Mouse (Mus musculus) forelimb bud, embryonic 11.5 days (tissue): ENCODE measurements around the gene Engase.

ENCODE experiments used
- DNase-seq: peaks from one replicate; pipeline ENCODE4 v3.0.0-alpha.2; 2012; ENCODE audit warnings: low read depth, low spot score

Engase gene

DNA sequence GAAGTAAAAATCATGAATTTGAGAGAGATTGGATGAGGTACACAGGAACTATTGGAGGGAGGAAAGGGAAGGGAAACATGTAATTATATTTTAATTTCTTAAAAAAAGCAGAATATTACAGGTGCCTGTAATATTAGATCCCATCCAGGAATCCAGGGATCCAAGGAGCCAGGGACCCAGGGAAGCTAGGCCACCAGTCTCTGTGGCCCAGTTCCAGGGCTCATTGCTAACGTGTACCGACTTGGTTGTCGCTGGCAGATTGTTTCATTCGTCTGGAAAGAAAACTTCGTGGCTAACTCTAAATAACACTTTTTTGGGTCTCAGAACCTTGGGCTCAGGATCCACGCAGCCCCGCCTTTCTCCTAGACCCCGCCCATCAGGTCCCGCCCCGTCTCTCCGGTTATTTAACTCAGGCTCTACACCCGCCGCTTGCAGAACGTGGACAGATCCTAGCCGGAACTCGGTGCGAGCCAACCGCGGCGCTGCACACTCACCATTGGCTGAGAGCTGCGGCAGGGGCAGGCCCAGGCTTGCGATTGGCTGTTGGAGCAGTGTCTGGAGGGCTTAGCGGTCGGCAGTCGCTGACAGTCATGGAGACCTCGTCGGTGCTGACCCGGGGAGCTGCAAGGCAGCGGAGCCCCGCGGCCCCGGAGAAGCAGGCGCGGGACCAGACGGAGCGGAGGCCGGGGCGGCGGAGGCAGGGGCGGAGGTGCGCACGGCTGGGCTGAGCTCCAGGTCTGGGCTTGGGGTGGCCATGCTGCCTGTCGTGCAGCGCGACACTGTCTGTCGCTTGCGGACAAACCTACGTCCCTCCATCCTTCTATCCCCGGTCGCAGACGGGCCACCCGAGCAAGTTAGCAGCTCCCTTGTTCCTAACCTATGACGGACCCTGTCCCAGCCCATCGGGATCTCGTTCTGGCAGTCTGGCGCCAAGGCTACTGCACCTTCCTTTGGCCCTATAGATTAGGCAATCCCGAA is at the start of gene Engase:
Gene Engase, plus strand, starts transcription at position 434 of the 978 bp plus-strand sequence.
- peak; percentile 91 for DNase-seq

GRCm38 (mm10) chr11:118427266-118427779 is 49.3 kb upstream of the Engase start:
- no peak for DNase-seq

- DNase-seq: peak; percentile 39
These were observed 48.6 kb upstream of the Engase start, which contains the start of gene C1qtnf1 for GRCm38 (mm10) chr11:118427986-118428385. C1qtnf1 (plus strand) TSS chr11:118428203.

DNA sequence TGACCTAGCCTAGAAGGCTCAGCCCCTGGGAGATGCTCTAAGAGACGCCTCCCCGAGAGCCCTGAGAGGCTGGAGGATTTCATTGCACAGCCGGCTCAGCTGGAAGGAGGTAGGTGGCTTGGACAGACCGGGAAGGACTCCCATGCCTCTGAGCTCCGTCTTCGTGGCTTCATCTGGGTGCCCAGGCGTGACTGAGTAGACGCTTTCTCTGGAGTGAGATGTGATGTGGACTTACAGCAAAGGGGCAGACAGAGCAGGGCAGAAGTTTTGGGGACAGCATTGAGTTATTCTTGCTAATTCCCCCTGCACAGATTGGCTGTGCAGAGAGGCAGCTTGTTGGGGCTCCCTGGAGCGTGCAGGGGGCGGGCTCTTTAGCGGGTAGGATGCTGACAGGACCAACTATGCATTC is 48.2 kb upstream of the Engase start:
- DNase-seq: no peak

DNA sequence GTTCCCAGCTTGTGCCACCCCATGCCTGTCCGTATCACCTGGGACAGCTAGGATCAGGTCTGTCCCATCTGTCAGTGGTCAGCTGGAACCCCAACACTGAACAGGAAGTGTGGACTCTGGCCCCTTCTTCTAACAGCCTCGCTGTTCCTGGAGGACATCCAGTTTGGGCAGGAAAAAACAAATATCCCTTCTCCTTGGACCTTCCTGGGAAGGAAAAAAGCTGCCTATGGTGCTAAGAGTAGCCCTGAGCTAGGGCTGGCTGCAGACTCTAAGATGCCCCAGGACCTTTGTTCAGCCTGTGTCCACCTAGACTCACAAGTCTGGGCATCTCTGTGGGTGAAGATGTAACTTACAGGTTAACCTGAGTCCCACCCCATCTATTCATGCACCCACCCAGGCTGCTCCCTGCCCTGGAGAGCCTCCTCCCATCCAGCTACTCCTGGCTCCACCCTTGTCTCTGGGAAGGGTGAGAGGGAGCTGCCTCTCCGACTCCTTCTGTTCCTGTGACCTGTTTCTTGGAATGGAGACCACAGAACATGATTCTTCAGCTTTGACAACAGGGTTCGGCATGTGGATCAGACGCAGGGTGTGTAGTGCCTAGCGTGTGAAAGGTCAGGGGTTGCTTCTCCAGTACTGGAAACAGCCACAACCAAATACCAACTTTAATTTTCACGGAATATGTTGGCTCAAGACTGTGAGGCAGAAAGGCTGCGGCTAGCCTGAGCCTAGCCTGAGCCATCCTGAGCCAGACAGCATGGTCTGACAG is 47.5 kb upstream of the Engase start:
- no peak for DNase-seq

GRCm38 (mm10) chr11:118430291-118430885 is 46.2 kb upstream of the Engase start:
- DNase-seq: no peak

DNA sequence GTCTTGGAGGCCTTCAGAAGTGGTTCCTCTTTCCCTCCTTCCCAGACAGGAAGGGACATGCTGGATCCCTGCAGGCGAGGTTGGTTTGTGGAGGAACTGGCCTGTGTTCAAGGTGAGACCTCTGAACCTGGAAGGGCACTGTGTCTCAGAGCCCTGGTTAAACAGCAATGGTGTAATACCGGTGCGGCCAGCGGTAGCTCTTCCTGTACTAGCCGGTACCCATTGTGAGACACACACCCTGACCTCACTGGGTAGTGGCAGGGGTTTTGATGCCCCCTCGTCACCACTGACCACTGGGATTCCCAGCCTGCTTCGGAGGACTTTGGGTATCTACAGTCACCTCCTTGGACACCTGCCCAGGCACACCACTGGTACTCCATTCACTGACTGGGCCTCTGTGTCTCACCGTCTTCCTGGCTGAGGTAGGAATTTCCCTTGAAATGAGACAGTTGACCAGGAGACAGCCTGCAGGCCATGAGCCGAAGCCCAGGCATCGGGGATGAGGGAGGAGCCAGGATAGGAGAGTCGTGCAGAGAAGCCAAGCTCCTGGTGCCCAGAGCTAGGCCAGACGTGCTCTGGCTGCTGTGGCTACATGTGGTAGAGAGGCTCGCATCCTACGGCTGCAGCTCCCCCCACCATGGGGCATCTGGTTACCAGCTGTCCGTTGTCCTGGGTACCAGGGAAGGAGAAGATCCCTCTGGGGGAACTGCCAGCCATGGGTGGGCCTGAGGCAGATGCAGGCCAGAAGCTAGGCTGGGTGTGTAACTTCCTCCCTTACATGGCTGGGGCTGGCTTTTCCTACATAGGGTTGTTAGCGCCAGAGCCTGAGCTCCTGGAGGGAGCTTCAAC is 45.3 kb upstream of the Engase start:
- DNase-seq: no peak

GRCm38 (mm10) chr11:118433398-118433868 is 43.2 kb upstream of the Engase start:
- no peak for DNase-seq

GRCm38 (mm10) chr11:118434093-118434492 is 42.5 kb upstream of the Engase start:
- DNase-seq: no peak

- no peak for DNase-seq
These were observed 40.1 kb upstream of the Engase start for GRCm38 (mm10) chr11:118436471-118436935.

DNA sequence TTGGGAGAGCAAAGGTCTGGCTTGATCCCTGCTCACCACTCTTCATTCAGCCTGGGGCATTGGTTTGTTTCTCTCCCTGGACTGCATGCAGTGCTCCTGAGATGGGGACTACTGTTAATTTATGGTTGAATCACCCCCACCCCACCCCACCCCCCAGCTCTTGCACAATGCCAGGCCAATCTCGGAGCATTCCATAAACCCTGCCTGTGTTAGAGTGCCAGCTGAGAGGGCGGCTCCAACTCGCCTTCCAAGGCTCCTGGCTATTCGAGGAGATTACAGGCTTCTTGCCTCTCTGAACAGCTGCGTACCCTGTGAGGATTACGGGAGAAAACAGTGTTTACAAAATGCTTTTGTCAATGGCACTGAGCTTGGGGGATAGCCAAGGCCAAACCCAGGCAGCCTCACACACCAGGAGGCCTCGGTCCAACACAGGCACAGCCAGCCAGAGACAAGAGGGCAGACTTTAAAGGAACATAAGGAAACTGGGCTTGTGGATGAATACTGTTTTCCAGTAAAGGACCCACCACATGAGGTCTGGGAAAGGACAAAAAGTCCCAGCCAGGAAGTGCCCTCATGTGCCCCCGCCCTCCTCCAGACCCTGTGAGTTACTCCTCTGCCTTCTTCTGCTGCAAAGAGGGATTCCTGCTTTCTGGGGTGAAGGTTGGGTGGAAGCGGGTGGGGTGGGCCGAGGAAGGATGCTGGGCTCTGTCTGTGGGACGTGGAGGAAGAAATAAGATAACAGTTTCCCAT is 37.8 kb upstream of the Engase start:
- DNase-seq: no peak

DNA sequence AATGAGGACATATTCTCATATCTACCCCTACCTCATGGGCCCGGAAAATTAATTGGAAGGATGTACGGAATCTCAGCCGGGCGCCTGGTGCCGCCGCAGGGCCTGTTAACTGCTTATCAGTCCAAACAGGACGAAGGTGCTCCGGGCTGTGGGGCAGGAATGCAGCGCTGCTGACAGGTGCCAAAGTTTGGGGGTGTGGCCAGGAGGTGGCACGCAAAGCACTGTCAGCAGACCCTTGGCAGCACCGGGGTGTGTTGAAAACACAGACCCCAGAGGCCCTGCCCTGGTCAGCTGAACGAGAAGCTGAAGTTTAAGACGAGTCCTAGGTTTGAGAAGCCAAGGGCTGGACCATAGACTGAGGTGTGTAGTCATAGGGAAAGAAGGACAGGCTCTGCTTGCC is 33.9 kb upstream of the Engase start:
- DNase-seq: no peak

GRCm38 (mm10) chr11:118443201-118443970 is 33.2 kb upstream of the Engase start:
- DNase-seq: peak; percentile 46

- DNase-seq: peak; percentile 86
These were observed 30.8 kb upstream of the Engase start for GRCm38 (mm10) chr11:118445843-118446242.

DNA sequence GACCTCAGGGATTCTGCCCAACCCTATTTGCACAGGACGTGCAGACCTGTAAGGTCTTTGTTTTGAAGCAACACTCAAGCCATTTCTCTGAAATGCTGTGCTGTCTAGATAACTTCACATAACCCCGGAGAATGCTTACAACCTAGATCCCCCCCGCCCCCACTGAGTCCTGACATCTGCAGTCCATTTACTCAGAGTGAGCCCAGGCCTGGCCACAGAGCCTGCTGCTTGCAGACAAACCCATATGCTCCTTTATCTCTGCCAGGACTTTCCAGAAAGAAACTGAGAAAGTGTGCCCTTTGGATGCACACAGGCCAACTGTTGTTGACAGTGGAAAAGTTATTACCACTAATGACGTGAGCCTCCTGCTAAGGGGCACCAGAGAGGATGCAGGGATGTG is 29.3 kb upstream of the Engase start:
- DNase-seq: peak; percentile 28

- no peak for DNase-seq
These were observed 28.2 kb upstream of the Engase start for GRCm38 (mm10) chr11:118448385-118448784.

GRCm38 (mm10) chr11:118451211-118451610 is 25.4 kb upstream of the Engase start:
- no peak for DNase-seq

DNA sequence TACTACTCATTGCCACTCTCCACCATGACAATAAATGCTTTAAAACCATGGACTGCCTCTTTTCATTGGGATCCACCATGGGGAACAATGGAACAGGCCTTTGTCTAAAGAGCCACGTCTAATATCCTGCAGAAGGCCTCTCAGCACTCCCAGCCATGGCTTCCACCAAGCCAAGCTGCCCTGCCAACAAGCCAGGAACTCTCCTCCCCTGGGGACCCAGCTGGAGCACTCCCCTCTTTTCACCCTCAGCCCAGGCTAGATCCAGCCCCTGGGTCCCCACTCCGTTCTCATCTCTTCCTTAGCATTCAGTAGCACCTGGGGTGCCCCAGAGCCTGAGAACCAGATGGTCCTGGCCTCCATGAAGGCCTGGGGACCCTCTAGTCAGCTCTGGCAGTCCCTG is 23.7 kb upstream of the Engase start:
- DNase-seq: no peak
